Mouse (Mus musculus) lung, postnatal 4 days (tissue): Measurements from ENCODE around the gene Tfr2.

Experiments used
- DNase-seq, 2 experiments: peaks; one replicate each; pipeline ENCODE4 v3.0.0; 2021

Gene Tfr2

GRCm38 (mm10) chr5:137628498-137629305 lies 59.1 kb downstream of the Tfr2 start, which contains the start of the genes Fbxo24, Lrch4 and Gm20605:
TSS of gene Fbxo24 (minus strand) at chr5:137629002.
TSS of gene Lrch4 (plus strand) at chr5:137629121.
TSS of gene Gm20605 (plus strand) at chr5:137629175.
- peak; percentile 99 to 100 for DNase-seq

GRCm38 (mm10) chr5:137629306-137629721 lies 59.7 kb downstream of the Tfr2 start:
- peak; percentile 83 to 89 for DNase-seq

GRCm38 (mm10) chr5:137629906-137630545 lies 60.4 kb downstream of the Tfr2 start:
- peak; percentile 70 to 87 for DNase-seq

- DNase-seq: peak; percentile 67 to 85
These were observed 61.0 kb downstream of the Tfr2 start for GRCm38 (mm10) chr5:137630602-137631001.

GRCm38 (mm10) chr5:137631171-137631570 lies 61.5 kb downstream of the Tfr2 start:
- DNase-seq: peak; percentile 75 to 79

GRCm38 (mm10) chr5:137631591-137631990 lies 62.0 kb downstream of the Tfr2 start:
- DNase-seq: no peak

- DNase-seq: peak; percentile 67 to 83
These were observed 63.9 kb downstream of the Tfr2 start for GRCm38 (mm10) chr5:137633397-137634084.
